Mouse (Mus musculus): ENCODE measurements around the gene Hnf1b. TPM values are rescaled to one million over a fixed set of nuclear protein-coding genes. Genes with fewer than 3 reads are reported as not detected.
A peak's percentile ranks its signal among the peaks of the same experiment; 100 is the strongest.

The Hnf1b gene
- polyA plus RNA-seq, 1 experiment from 2014 or later: 0.21 TPM

DNA sequence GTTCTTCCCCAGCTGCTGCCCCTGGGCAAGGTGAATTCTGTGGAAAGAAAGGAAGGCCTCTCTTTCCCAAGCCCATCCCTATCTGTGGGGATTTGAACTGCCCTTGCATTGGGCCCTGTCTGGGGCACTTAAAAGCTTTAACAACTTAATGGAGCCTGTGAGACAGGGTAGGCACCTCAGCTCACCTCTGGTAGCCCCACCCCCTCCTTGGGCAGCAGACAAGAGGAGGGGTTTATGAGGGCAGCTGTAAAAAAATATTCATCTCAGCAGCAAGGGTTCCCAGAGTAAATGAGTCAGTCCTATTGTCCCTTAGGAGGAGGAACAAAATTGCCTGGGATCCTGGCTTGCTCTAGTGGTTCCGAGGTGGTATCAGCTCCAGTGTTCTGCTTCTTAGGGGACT, 19.3 kb downstream of the Hnf1b start:
- no peaks in the 10 kb centered on the region for H3K4me1 ChIP-seq (ENCODE audit: control insufficient read depth, insufficient read depth, low read length)
- H3K27ac ChIP-seq (ENCODE audit: low read length): no peak overlapping the region
- no peaks in the 10 kb centered on the region for H3K27me3 ChIP-seq (ENCODE audit: control insufficient read depth, insufficient read depth, low read length)
- ATAC-seq (replicated peaks; ENCODE audit: extremely low read depth, insufficient read depth, low FRiP score): no peak
- H3K36me3 ChIP-seq (ENCODE audit: control insufficient read depth, insufficient read depth): no peaks in the 10 kb centered on the region
- 21% methylated on average over 1 of the region's 1 CpGs for WGBS
- no peak overlapping the region for H3K9ac ChIP-seq (ENCODE audit: low read length)
- H3K9me3 ChIP-seq (replicated peaks; ENCODE audit: control insufficient read depth, low read length): no peaks in the 10 kb centered on the region
- H3K4me3 ChIP-seq (ENCODE audit: low read length): no peak overlapping the region
- H3K4me2 ChIP-seq (ENCODE audit: low read depth, low read length): no peak overlapping the region

DNA sequence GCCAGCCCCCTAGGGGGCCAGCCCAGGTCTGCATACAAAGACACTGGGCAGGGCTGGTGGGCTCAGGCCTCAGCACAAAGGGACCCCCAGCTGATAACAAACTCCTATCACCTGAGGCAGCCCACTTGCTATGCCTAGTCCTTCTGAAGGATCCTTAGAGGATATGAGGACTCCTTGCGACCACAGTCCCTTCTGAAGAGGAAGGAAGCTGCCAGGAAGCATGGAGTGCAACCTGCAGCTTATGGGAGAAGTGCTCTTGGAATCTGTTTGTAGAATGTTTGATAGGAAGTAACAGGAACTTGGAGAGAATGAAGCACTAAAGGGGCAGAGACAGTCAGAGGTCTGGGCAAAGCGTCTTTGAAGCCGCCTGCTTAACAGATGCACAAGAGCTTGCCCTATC, 19.8 kb downstream of the Hnf1b start:
- no peaks in the 10 kb centered on the region for H3K9me3 ChIP-seq (replicated peaks; ENCODE audit: control insufficient read depth, low read length)
- H3K9ac ChIP-seq (ENCODE audit: low read length): no peak overlapping the region
- WGBS: 61% methylated on average over 3 of the region's 3 CpGs
- H3K27me3 ChIP-seq (ENCODE audit: control insufficient read depth, insufficient read depth, low read length): no peaks in the 10 kb centered on the region
- no peak overlapping the region for H3K27ac ChIP-seq (ENCODE audit: low read length)
- no peaks in the 10 kb centered on the region for H3K4me1 ChIP-seq (ENCODE audit: control insufficient read depth, insufficient read depth, low read length)
- H3K4me2 ChIP-seq (ENCODE audit: low read depth, low read length): no peak overlapping the region
- ATAC-seq (replicated peaks; ENCODE audit: extremely low read depth, insufficient read depth, low FRiP score): no peak
- H3K4me3 ChIP-seq (ENCODE audit: low read length): no peak overlapping the region
- H3K36me3 ChIP-seq (ENCODE audit: control insufficient read depth, insufficient read depth): no peaks in the 10 kb centered on the region

DNA sequence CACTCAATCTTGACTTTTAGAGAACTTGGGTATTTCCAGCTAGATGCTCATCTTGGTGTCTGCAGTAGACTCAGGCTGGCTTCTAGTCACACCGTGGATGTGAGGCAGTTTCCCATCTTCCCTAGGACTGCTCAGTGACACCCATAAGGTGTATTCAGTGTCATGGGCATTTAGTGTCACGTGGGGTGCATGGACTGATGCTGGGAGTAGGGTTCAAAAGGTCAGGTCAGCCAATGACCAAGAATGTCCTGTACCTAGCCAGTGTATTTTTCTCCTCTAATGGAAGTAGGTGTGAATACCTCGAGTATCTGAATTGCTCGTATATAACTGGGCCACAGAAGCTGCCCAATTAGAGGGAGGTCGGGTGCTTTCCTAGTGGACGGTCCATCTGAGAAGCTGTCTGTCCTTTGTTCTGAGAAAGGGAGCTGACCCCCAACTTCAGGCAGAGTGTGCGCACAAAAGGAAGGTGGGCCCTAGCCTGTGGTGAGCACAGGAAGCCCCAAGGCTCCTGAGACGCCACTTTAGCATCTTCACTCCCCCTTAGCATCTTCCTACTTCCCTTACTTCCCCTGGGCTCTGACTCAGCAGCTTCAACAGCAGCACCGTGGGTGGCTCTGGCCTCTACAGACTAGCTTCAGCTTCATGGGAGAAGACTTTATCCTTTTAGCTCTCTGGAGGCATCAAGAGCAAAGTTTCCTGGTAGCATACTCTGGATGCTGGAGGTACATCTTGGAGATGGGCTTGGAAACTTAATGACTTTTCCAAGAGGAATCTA, 22.1 kb downstream of the Hnf1b start:
- 65% methylated on average over 9 of the region's 9 CpGs for WGBS
- H3K9ac ChIP-seq (ENCODE audit: low read length): no peak overlapping the region
- no peak overlapping the region for H3K4me3 ChIP-seq (ENCODE audit: low read length)
- no peaks in the 10 kb centered on the region for H3K9me3 ChIP-seq (replicated peaks; ENCODE audit: control insufficient read depth, low read length)
- no peaks in the 10 kb centered on the region for H3K27me3 ChIP-seq (ENCODE audit: control insufficient read depth, insufficient read depth, low read length)
- no peaks in the 10 kb centered on the region for H3K36me3 ChIP-seq (ENCODE audit: control insufficient read depth, insufficient read depth)
- no peak overlapping the region for H3K27ac ChIP-seq (ENCODE audit: low read length)
- no peak overlapping the region for H3K4me2 ChIP-seq (ENCODE audit: low read depth, low read length)
- no peaks in the 10 kb centered on the region for H3K4me1 ChIP-seq (ENCODE audit: control insufficient read depth, insufficient read depth, low read length)
- no peak for ATAC-seq (replicated peaks; ENCODE audit: extremely low read depth, insufficient read depth, low FRiP score)

DNA sequence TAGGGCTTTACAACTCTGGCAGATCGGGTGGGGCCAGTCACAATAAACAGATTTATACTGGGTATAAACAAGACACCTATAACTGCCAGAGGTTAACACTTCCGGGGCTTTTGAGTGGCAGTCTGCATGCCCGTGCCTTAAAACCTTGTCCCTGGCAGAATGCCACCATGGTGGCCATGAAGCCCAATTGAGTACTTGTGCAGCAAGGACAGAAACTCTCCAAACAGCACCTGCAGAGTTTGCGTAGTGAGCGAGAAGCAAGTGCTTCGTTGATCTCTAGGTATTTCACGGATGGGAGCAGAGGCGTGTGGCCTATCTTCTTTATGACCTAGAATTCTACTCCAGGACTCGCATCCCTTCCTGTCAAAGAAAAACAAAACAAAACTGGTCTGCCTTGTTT, 23.6 kb downstream of the Hnf1b start:
- Histone ChIP-seq H3K36me3 (ENCODE audit: control insufficient read depth, insufficient read depth) (no peaks in the 10 kb centered on the region), H3K4me3 (ENCODE audit: low read length) (no peak overlapping the region), H3K9me3 (replicated peaks; ENCODE audit: control insufficient read depth, low read length) (no peaks in the 10 kb centered on the region), H3K27me3 (ENCODE audit: control insufficient read depth, insufficient read depth, low read length) (no peaks in the 10 kb centered on the region), H3K9ac (ENCODE audit: low read length) (no peak overlapping the region), H3K27ac (ENCODE audit: low read length) (no peak overlapping the region), H3K4me1 (ENCODE audit: control insufficient read depth, insufficient read depth, low read length) (peaks cover 13% of the 10 kb centered on the region; the same call in 1 of the 2 replicates), H3K4me2 (ENCODE audit: low read depth, low read length) (no peak overlapping the region)
- 70% methylated on average over 9 of the region's 9 CpGs for WGBS
- no peak for ATAC-seq (replicated peaks; ENCODE audit: extremely low read depth, insufficient read depth, low FRiP score)

DNA sequence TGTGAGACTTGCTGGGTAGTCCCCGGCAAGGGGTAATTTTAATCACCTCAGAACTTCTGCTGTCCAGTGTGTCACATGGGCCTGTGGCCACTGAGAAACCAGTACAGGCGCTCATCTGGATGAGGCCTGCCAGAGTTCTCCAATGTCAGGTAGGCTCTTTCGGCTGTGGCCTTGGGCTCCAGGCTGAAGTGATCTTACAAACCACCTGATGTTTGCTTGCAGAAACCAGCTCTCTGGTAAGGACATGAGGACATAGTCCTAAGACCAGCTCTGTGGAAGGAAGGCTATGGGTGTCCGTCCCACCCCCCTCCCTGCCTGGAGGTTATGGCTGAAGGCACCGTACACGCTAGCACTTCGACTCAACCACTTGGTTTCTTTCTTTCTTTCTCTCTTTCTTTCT, 26.8 kb downstream of the Hnf1b start:
- WGBS: 82% methylated on average over 7 of the region's 7 CpGs
- no peaks in the 10 kb centered on the region for H3K27me3 ChIP-seq (ENCODE audit: control insufficient read depth, insufficient read depth, low read length)
- no peaks in the 10 kb centered on the region for H3K36me3 ChIP-seq (ENCODE audit: control insufficient read depth, insufficient read depth)
- H3K4me2 ChIP-seq (ENCODE audit: low read depth, low read length): no peak overlapping the region
- H3K27ac ChIP-seq (ENCODE audit: low read length): no peak overlapping the region
- ATAC-seq (replicated peaks; ENCODE audit: extremely low read depth, insufficient read depth, low FRiP score): no peak
- no peak overlapping the region for H3K9ac ChIP-seq (ENCODE audit: low read length)
- H3K4me1 ChIP-seq (ENCODE audit: control insufficient read depth, insufficient read depth, low read length): peaks cover 15% of the 10 kb centered on the region
- H3K9me3 ChIP-seq (replicated peaks; ENCODE audit: control insufficient read depth, low read length): no peaks in the 10 kb centered on the region
- no peak overlapping the region for H3K4me3 ChIP-seq (ENCODE audit: low read length)

DNA sequence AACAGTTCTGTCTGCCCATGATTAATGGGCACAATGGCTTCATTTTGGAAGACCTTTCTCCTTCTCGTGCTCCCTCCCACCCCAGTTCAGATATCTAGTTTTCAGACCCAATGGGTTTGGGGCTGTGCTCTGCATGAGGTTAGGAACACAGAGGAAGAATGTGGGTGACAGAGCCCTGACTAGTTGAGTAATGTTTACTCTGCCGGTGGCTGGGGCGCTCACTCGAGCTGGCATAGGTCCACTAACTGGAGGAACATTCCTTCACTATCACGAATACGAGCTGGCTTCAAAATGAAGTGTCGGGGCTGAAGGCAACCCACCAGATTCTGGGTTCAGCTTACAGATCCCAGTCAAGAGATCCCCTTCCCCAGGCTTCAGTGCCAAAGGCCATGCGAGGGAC, 27.9 kb downstream of the Hnf1b start:
- H3K27me3 ChIP-seq (ENCODE audit: control insufficient read depth, insufficient read depth, low read length): no peaks in the 10 kb centered on the region
- WGBS: 18% methylated on average over 8 of the region's 8 CpGs
- H3K4me1 ChIP-seq (ENCODE audit: control insufficient read depth, insufficient read depth, low read length): peaks cover 15% of the 10 kb centered on the region
- no peak overlapping the region for H3K27ac ChIP-seq (ENCODE audit: low read length)
- H3K36me3 ChIP-seq (ENCODE audit: control insufficient read depth, insufficient read depth): no peaks in the 10 kb centered on the region
- H3K4me3 ChIP-seq (ENCODE audit: low read length): no peak overlapping the region
- H3K9me3 ChIP-seq (replicated peaks; ENCODE audit: control insufficient read depth, low read length): no peaks in the 10 kb centered on the region
- H3K9ac ChIP-seq (ENCODE audit: low read length): no peak overlapping the region
- ATAC-seq (replicated peaks; ENCODE audit: extremely low read depth, insufficient read depth, low FRiP score): no peak
- peak overlapping the region; percentile 43 for H3K4me2 ChIP-seq (ENCODE audit: low read depth, low read length)

DNA sequence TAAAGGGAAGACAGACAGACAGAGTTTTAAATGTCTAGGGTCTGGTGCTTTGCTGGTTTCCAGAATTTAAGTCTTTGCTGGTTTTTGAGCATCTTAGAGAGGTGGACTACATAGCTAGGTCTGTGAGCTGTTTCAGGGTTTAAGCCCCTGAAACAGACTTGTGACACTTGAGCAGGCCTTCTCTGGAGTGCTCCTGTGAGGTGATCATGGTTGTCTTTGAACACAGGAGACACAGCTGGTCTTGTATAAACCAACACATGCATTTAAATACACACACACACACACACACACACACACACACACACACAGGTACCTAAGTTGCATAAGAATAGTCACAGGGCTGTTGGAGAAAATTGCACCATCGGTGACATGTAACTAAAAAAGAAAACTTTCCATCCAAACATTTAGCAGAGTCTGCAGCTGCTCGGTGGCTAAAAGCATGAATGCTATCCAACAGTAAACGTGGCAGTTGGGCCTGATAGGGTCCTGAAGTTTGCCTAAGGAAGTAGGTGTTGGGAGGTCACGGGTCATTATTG, 28.6 kb downstream of the Hnf1b start:
- WGBS: 54% methylated on average over 4 of the region's 4 CpGs
- ATAC-seq (replicated peaks; ENCODE audit: extremely low read depth, insufficient read depth, low FRiP score): no peak
- no peaks in the 10 kb centered on the region for H3K9me3 ChIP-seq (replicated peaks; ENCODE audit: control insufficient read depth, low read length)
- H3K36me3 ChIP-seq (ENCODE audit: control insufficient read depth, insufficient read depth): no peaks in the 10 kb centered on the region
- no peaks in the 10 kb centered on the region for H3K27me3 ChIP-seq (ENCODE audit: control insufficient read depth, insufficient read depth, low read length)
- no peak overlapping the region for H3K27ac ChIP-seq (ENCODE audit: low read length)
- H3K9ac ChIP-seq (ENCODE audit: low read length): no peak overlapping the region
- no peak overlapping the region for H3K4me2 ChIP-seq (ENCODE audit: low read depth, low read length)
- H3K4me3 ChIP-seq (ENCODE audit: low read length): no peak overlapping the region
- H3K4me1 ChIP-seq (ENCODE audit: control insufficient read depth, insufficient read depth, low read length): peaks cover 15% of the 10 kb centered on the region

DNA sequence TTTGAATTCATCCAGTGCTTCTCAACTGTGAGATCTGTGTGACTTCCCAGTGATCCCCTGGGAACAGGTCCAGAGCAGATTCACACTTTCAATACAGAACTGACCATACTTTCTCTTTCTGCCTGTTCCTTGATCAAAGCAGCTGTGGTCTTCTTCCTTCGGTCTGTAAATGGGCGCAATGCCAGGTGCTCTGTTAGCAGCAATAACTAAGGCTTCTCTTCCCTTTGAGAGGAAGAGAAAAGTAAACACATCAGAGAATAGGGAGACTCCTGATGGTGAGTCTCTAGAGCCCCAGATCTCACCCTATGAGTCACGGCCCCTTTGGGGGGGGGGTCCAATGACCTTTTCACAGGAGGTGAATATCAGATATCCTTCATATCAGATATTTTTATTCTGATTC, 29.3 kb downstream of the Hnf1b start:
- H3K9ac ChIP-seq (ENCODE audit: low read length): no peak overlapping the region
- H3K4me2 ChIP-seq (ENCODE audit: low read depth, low read length): no peak overlapping the region
- no peaks in the 10 kb centered on the region for H3K9me3 ChIP-seq (replicated peaks; ENCODE audit: control insufficient read depth, low read length)
- H3K4me1 ChIP-seq (ENCODE audit: control insufficient read depth, insufficient read depth, low read length): peaks cover 15% of the 10 kb centered on the region
- H3K27me3 ChIP-seq (ENCODE audit: control insufficient read depth, insufficient read depth, low read length): no peaks in the 10 kb centered on the region
- WGBS: 61% methylated on average over 3 of the region's 3 CpGs
- no peaks in the 10 kb centered on the region for H3K36me3 ChIP-seq (ENCODE audit: control insufficient read depth, insufficient read depth)
- no peak overlapping the region for H3K27ac ChIP-seq (ENCODE audit: low read length)
- no peak for ATAC-seq (replicated peaks; ENCODE audit: extremely low read depth, insufficient read depth, low FRiP score)
- no peak overlapping the region for H3K4me3 ChIP-seq (ENCODE audit: low read length)

DNA sequence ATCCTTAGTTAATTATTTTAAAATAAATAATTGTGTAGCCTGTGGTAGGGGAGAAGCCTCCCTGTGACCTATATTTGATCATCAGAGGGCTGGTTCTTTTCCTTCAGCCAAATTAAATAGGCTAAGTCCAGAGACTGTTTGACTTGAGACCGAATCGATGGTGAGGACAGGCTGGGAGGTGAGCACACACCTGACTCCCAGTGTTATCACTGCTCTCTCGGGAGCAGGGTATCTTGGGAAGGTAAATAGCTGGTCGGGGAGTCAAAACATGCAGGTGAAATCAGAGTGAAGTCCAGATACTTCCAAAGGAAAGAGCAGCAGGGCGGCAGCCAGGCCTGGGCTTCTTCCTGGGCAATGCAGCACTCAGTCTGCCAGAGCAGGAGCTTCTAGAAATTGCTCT, 31.6 kb downstream of the Hnf1b start:
- WGBS: 72% methylated on average over 5 of the region's 5 CpGs
- Histone ChIP-seq H3K9me3 (replicated peaks; ENCODE audit: control insufficient read depth, low read length) (no peaks in the 10 kb centered on the region), H3K4me3 (ENCODE audit: low read length) (no peak overlapping the region), H3K4me2 (ENCODE audit: low read depth, low read length) (no peak overlapping the region), H3K36me3 (ENCODE audit: control insufficient read depth, insufficient read depth) (no peaks in the 10 kb centered on the region), H3K27ac (ENCODE audit: low read length) (no peak overlapping the region), H3K9ac (ENCODE audit: low read length) (no peak overlapping the region), H3K27me3 (ENCODE audit: control insufficient read depth, insufficient read depth, low read length) (no peaks in the 10 kb centered on the region), H3K4me1 (ENCODE audit: control insufficient read depth, insufficient read depth, low read length) (peaks cover 15% of the 10 kb centered on the region)
- no peak for ATAC-seq (replicated peaks; ENCODE audit: extremely low read depth, insufficient read depth, low FRiP score)

All from heart, embryonic 16.5 days (tissue).